Mouse (Mus musculus) megakaryocyte, embryonic 14.5 days (primary cell): ENCODE measurements at regions not wholly inside any gene's neighbourhood (a gene's known extent, or its start where the extent isn't known, plus 50 kb on each side); places are given as distances from the start of the nearest gene placed in this dataset.

Experiments used
- FLI1 ChIP-seq: IDR thresholded peaks from 2 replicates; pipeline ENCODE4 v1.6.1; 2012; ENCODE audit warnings: low read length, inconsistent platforms, mixed read lengths
- GATA1 ChIP-seq: IDR thresholded peaks from 3 replicates; pipeline ENCODE4 v1.6.1; 2012; ENCODE audit warnings: mixed read lengths, low read length, inconsistent platforms, borderline replicate concordance

DNA sequence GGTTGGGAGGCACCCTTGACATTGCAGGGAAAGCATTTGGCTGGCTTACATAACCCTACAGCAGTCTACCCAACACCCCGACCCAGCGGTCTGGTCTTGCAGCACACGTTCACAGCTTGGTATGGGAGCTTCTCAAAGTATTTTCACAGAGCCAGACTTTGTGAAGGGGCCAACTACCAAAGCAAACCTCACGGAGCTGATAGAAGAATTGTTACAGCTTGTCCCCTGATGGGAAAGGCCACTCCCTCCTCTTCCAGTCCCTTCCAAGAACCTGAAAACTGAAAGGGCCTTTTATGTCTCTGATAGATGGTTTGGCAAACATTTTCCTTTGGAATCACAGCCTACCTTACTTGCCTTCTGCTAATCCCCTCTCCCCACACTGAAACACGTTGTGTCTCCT is 341.6 kb downstream of the Pik3r1 start:
- TF ChIP-seq GATA1, result no peak
- TF ChIP-seq FLI1, result no peak
